8 mouse cellular contexts compared by ENCODE assay signal in the genomic region with DNA sequence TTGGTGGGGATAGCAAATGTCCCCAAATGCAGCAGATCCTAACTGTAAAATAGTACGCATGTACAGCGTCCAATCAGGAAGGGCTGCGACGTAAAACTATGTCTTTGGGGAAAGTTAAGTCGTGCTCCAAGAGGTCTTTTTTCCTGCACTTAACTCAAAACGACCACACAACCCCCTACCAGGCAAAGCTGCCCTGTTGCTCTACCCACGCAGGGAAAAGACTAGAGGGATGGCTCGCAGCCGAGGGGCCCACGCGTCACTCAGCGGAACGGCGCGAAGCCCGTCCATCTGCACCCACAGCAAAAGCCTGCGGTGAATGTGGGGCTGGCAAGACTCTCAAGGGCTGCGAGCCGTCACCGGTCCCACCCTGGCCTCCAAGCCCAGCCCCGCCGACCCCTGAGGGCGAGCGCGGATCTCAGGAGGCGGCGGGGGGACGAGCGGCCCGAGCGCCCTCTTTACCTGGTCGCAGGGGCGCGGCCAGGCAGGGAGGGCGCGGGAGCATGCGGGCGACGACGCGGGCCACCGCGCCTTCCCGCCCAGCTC. TPM values are rescaled to one million over a fixed set of nuclear protein-coding genes. Genes with fewer than 3 reads are reported as not detected.
DNase-seq lines count a peak whose midpoint lies in the region; ATAC-seq and TF ChIP-seq lines count a peak whose summit lies in the region.

No protein-coding gene starts in this region.

- no peak for TF ChIP-seq POLR2A in bone marrow macrophage, adult 2 months (IDR thresholded peaks at IDR 0.05; ENCODE audit: borderline replicate concordance, low read depth, low read length)

- peak overlapping the region; percentile 100 for H3K27ac ChIP-seq in lung, embryonic 14.5 days (ENCODE audit: low read depth)
- H3K27ac ChIP-seq in bone marrow macrophage, adult 2 months (ENCODE audit: insufficient read depth, low read depth, low read length), result peak overlapping the region; percentile 79
- peak overlapping the region; percentile 94 for H3K27ac ChIP-seq in forebrain, embryonic 11.5 days (ENCODE audit: low read depth, low read length)
- peak overlapping the region; percentile 95 for H3K27ac ChIP-seq in intestine, postnatal 0 days (ENCODE audit: low read depth, low read length)
- H3K27ac ChIP-seq in stomach, embryonic 15.5 days, result peak overlapping the region; percentile 98

- WGBS in lung, embryonic 14.5 days, result under 1% methylated on average over 44 of the region's 44 CpGs
- WGBS in forebrain, embryonic 11.5 days, result under 1% methylated on average over 44 of the region's 44 CpGs
- under 1% methylated on average over 44 of the region's 44 CpGs for WGBS in intestine, postnatal 0 days
- 1% methylated on average over 44 of the region's 44 CpGs for WGBS in stomach, embryonic 15.5 days

- H3K9ac ChIP-seq in lung, embryonic 14.5 days, result peak overlapping the region; percentile 95
- peak overlapping the region; percentile 99 for H3K9ac ChIP-seq in forebrain, embryonic 11.5 days (ENCODE audit: low read length)
- peak overlapping the region; percentile 90 for H3K9ac ChIP-seq in intestine, postnatal 0 days (ENCODE audit: low read depth, low read length)
- peak overlapping the region; percentile 92 for H3K9ac ChIP-seq in stomach, embryonic 15.5 days

- peak; percentile 73 for DNase-seq in lung, embryonic 14.5 days
- DNase-seq in lung, adult 18-20 months, result no peak
- DNase-seq in forebrain, embryonic 11.5 days (ENCODE audit: low spot score), result no peak
- peak; percentile 43 for DNase-seq in lung, postnatal 10 days
- no peak for DNase-seq in Muller cell, postnatal 12 days (ENCODE audit: inconsistent ontology term)

- peaks cover 7% of the 10 kb centered on the region for H3K4me1 ChIP-seq in lung, embryonic 14.5 days (ENCODE audit: insufficient read depth)
- H3K4me1 ChIP-seq in bone marrow macrophage, adult 2 months (ENCODE audit: control insufficient read depth, insufficient read depth, low read length), result peaks cover 12% of the 10 kb centered on the region
- H3K4me1 ChIP-seq in forebrain, embryonic 11.5 days (replicated peaks; ENCODE audit: control insufficient read depth, insufficient read depth, low read length), result no peaks in the 10 kb centered on the region
- 0 out of 2 replicates have a peak, but pooled peaks cover 9% of the 10 kb centered on the region for H3K4me1 ChIP-seq in intestine, postnatal 0 days (replicated peaks; ENCODE audit: control insufficient read depth, insufficient read depth, low read length)
- peaks cover 3% of the 10 kb centered on the region; the same call in 1 of the 2 replicates for H3K4me1 ChIP-seq in stomach, embryonic 15.5 days

- no peaks in the 10 kb centered on the region for H3K27me3 ChIP-seq in lung, embryonic 14.5 days (ENCODE audit: insufficient read depth, low read length)
- H3K27me3 ChIP-seq in forebrain, embryonic 11.5 days (ENCODE audit: control insufficient read depth, insufficient read depth, low read length), result no peaks in the 10 kb centered on the region
- H3K27me3 ChIP-seq in intestine, postnatal 0 days (replicated peaks; ENCODE audit: control insufficient read depth, insufficient read depth, low read length), result no peaks in the 10 kb centered on the region
- H3K27me3 ChIP-seq in stomach, embryonic 15.5 days (replicated peaks), result no peaks in the 10 kb centered on the region

- peak overlapping the region; percentile 59 for H3K4me2 ChIP-seq in lung, embryonic 14.5 days
- peak overlapping the region; percentile 55 for H3K4me2 ChIP-seq in forebrain, embryonic 11.5 days (ENCODE audit: low read depth, low read length, severe bottlenecking)
- peak overlapping the region; percentile 81 for H3K4me2 ChIP-seq in intestine, postnatal 0 days (replicated peaks; ENCODE audit: low read depth)
- peak overlapping the region; percentile 59 for H3K4me2 ChIP-seq in stomach, embryonic 15.5 days

- no peak for TF ChIP-seq CTCF in lung, embryonic 14.5 days (IDR thresholded peaks at IDR 0.05; ENCODE audit: low read depth)
- no peak for TF ChIP-seq CTCF in bone marrow macrophage, adult 2 months (IDR thresholded peaks at IDR 0.05; ENCODE audit: low read depth, low read length)
- TF ChIP-seq CTCF in intestine, postnatal 0 days (IDR thresholded peaks at IDR 0.05; ENCODE audit: low read depth), result no peak

- peak; percentile 38; the same call in 1 of the 2 replicates for ATAC-seq in lung, embryonic 14.5 days (ENCODE audit: insufficient read depth)
- peak; percentile 86 for ATAC-seq in forebrain, embryonic 11.5 days (replicated peaks; ENCODE audit: low FRiP score)
- peak; percentile 68 for ATAC-seq in intestine, postnatal 0 days
- ATAC-seq in stomach, embryonic 15.5 days (ENCODE audit: insufficient read depth, low FRiP score, low read depth), result peak; percentile 81

- no peaks in the 10 kb centered on the region for H3K36me3 ChIP-seq in lung, embryonic 14.5 days (ENCODE audit: insufficient read depth)
- no peaks in the 10 kb centered on the region for H3K36me3 ChIP-seq in forebrain, embryonic 11.5 days (ENCODE audit: control insufficient read depth, insufficient read depth, low read length)
- no peaks in the 10 kb centered on the region for H3K36me3 ChIP-seq in intestine, postnatal 0 days (ENCODE audit: control insufficient read depth, insufficient read depth)
- H3K36me3 ChIP-seq in stomach, embryonic 15.5 days, result no peaks in the 10 kb centered on the region

- H3K4me3 ChIP-seq in lung, embryonic 14.5 days (ENCODE audit: low read depth, low read length), result peak overlapping the region; percentile 75
- peak overlapping the region; percentile 94 for H3K4me3 ChIP-seq in bone marrow macrophage, adult 2 months (ENCODE audit: insufficient read depth, low read length)
- peak overlapping the region; percentile 66 for H3K4me3 ChIP-seq in forebrain, embryonic 11.5 days (ENCODE audit: low read depth, low read length)
- H3K4me3 ChIP-seq in intestine, postnatal 0 days (ENCODE audit: low read depth, low read length), result peak overlapping the region; percentile 99
- H3K4me3 ChIP-seq in stomach, embryonic 15.5 days (replicated peaks), result peak overlapping the region; percentile 90

- H3K9me3 ChIP-seq in lung, embryonic 14.5 days (ENCODE audit: low read depth, low read length), result no peaks in the 10 kb centered on the region
- no peaks in the 10 kb centered on the region for H3K9me3 ChIP-seq in forebrain, embryonic 11.5 days (ENCODE audit: control insufficient read depth, low read length)
- H3K9me3 ChIP-seq in intestine, postnatal 0 days (ENCODE audit: control insufficient read depth), result no peaks in the 10 kb centered on the region
- no peaks in the 10 kb centered on the region for H3K9me3 ChIP-seq in stomach, embryonic 15.5 days

RNA-seq across cellular contexts. Expression of a gene that starts 0.4 kb away (rescaled TPM):
- 22.7 and 24.7 TPM in 2 replicates for polyA plus RNA-seq in lung, embryonic 14.5 days (2014; fragmentation: Nextera tagmentation; extraction: Ambion mirVana)
- 32.5 and 38.8 TPM in 2 replicates for polyA plus RNA-seq in bone marrow macrophage, adult 2 months (2012; ENCODE audit: insufficient read depth, insufficient read length, missing spikeins)
- polyA plus RNA-seq in forebrain, embryonic 11.5 days (2014; fragmentation: Nextera tagmentation; extraction: Ambion mirVana), result 22.4 and 22.9 TPM in 2 replicates
- 16.0 and 17.1 TPM in 2 replicates for polyA plus RNA-seq in intestine, postnatal 0 days (2015; fragmentation: Nextera tagmentation; extraction: Ambion mirVana)
- polyA plus RNA-seq in stomach, embryonic 15.5 days (2015; fragmentation: Nextera tagmentation; extraction: Ambion mirVana), result 20.9 and 24.4 TPM in 2 replicates

RNA-seq across cellular contexts. Expression of a gene that starts 0.6 kb away (rescaled TPM):
- 11.6 and 12.6 TPM in 2 replicates for polyA plus RNA-seq in lung, embryonic 14.5 days (2014; fragmentation: Nextera tagmentation; extraction: Ambion mirVana)
- 3.2 and 4.5 TPM in 2 replicates for polyA plus RNA-seq in bone marrow macrophage, adult 2 months (2012; ENCODE audit: insufficient read depth, insufficient read length, missing spikeins)
- polyA plus RNA-seq in forebrain, embryonic 11.5 days (2014; fragmentation: Nextera tagmentation; extraction: Ambion mirVana), result 13.4 and 13.6 TPM in 2 replicates
- polyA plus RNA-seq in intestine, postnatal 0 days (2015; fragmentation: Nextera tagmentation; extraction: Ambion mirVana), result 1.5 and 2.0 TPM in 2 replicates
- polyA plus RNA-seq in stomach, embryonic 15.5 days (2015; fragmentation: Nextera tagmentation; extraction: Ambion mirVana), result 6.6 and 6.9 TPM in 2 replicates

Comparison
In these comparisons a context has a peak if more than half of its experiments do, and no peak if none do; other contexts are left out.
1. DNase-seq: peak in lung, embryonic 14.5 days (single experiment) and lung, postnatal 10 days (single experiment); none in lung, adult 18-20 months (0 of 2), forebrain, embryonic 11.5 days (single experiment) and Muller cell, postnatal 12 days (single experiment).
2. Peak in every context shown above with its lines, with median percentiles within 50 percentile points of each other: ATAC-seq, H3K27ac ChIP-seq, H3K4me2 ChIP-seq, H3K4me3 ChIP-seq and H3K9ac ChIP-seq.